Mouse (Mus musculus): ENCODE data around the gene Mtmr1. TPM values are rescaled to one million over a fixed set of nuclear protein-coding genes. Genes with fewer than 3 reads are reported as not detected.
"Not testable (repeated sequence)": the region's sequence is repeated elsewhere in the genome, so short reads cannot be mapped to it uniquely, and the experiment has no call there.

The Mtmr1 gene
- 1 to 10 TPM; 4.1 to 9.1 TPM for polyA plus RNA-seq (2017; shearing (Covaris generic))

DNA sequence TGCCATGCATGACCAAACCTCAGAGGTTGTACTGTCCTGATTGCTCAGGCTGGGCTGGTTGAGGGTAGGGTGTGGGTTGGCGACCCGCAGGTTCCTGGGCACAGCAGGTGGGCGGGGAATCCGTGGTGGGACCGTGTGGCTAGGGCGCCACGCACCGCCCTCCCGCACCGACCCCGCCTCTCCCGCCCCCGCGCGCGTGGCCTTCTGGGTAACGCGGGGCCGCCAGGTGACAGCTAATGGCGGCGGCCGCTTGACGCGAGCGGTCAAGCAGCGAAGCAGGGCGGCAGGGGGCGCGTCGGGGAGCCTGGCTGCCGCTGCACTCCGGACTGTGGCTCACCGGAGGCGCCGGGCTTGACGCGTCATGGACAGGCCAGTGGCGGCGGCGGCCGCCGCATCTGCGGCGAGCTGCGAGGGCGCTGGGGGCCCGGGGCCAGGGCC, at the start of gene Mtmr1:
Gene Mtmr1, plus strand, starts transcription at position 207 of the 438 bp plus-strand sequence.
- ATAC-seq: peak; percentile 63

DNA sequence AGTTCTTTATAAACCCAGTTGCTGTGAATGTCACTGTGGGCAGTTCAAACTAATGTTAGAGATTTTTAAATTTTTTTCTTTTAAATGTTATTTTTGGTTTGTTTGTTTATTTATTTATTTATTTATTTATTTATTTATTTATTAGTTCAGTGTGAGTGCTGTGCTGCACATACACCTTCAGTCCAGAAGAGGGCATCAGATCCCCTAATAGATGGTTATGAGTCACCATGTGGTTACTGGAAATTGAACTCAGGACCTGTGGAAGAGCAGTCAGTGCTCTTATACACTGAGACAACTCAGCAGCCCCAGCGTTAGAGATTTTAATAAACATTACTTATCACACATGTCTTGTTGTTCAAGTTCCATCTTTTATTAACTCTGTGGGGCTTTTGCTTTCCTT, 12.5 kb upstream of the Mtmr1 start:
- ATAC-seq: peak; percentile 61

DNA sequence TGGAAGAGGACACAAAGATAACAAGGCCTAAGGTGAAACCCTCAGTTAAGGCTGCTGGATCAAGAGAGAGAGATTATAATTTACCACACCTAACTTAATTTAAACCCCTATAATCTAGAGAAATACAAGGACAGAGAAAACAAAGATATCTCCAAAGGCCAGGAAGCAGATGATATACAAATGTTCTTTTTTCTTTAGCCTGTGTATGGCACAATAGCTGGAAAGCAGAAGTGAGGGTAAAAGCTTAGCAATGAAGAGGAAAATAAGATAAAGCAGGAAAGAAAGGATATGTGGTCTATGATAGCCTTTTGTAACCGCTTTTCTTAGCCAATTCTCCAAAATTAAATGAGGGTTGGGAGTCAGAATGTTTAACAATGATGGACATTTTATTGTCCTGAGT, 9.2 kb upstream of the Mtmr1 start:
- ATAC-seq: no peak

DNA sequence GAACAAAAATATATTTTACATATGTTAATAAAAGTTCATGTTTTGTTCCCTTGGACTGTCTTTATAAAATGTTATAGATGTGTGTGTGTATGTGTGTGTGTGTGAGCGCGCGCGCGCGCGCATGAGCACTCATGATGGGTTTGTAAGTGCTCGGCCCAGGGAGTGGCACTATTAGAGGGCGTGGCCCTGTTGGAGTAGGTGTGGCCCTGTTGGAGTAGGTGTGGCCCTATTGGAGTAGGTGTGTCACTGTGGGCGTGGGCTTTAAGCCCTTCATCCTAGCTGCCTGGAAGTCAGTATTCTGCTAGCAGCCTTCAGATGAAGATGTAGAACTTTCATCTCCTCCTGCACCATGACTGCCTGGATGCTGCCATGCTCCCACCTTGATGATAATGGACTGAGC, 2.8 kb upstream of the Mtmr1 start:
- not testable (repeated sequence) for ATAC-seq

DNA sequence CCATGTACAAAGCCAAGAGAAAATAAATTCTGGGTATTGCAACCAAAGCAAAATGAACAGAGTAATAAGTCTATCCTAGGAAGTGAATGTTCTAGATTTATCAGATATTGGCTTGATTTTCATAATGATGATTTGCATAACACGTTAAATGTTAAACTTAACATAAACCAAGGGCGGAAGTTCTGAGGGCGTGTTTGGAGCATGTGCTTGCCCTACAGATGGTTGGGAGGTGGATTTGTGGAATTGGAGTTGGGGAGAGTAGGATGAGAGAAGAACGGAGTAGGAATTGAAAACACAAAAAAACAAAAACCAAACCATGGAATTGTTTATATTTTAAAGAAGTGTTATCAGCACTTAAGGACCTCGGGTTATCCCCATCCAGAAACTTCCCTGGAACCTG, 498 bp upstream of the Mtmr1 start:
- no peak for ATAC-seq

DNA sequence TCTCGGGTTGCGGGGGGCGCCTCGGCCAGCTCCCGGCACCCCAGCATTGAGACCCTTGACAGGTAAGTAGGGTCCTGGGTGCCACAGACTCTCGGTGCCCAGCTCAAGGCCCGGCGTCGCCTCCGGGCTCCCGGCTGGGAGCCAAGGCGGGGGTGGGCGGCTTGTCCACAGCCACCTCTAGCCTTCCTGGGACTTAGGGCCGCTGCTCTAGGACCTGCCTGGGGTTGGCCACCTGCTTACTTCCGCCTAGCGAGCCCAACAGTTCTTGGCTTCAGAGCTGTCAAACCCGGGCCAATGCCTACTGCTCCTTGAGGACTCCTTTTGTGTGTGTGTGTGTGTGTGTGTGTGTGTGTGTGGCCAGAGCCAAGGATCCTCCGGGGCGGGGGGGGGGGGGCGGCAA, 451 bp downstream of the Mtmr1 start:
- ATAC-seq: peak; percentile 19

DNA sequence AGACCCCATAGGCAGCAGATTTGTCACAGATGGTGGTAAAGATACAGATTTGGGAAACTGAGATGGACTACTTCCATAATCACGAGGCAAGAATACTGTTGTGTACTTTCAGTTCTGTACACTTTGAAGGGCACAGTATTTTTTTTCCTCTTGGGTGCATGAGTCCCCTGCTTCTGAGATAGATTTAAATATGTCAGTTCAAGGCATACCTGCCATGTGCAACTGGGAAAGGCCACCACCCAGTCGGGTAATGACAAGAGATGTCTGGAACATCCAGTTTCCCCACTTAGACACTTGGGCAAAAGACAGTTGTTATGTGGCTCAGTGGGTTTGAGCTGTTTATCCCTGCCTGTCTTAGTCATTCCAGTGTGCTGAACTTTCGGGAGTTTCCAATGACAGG, 950 bp downstream of the Mtmr1 start:
- ATAC-seq: peak; percentile 30

DNA sequence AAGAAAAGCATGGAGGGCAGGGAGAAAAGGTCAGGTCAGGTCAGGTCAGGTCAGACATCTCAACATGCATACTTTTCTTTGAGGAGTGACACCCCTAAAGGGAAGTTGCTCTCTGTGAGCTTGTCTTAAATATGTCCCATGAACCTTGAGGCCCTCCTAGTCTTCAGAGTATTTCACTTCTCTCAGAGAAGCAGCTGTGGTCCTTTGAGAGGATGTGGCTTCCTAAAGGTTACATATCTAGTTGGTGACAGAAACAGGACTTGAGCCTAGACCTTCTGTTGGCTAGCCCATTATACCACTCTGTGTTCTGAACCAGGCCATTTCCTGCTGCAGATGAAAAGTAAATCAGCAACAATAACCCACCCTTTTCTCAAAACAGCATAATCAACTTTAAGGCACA, 2.4 kb downstream of the Mtmr1 start:
- ATAC-seq: peak; percentile 56

DNA sequence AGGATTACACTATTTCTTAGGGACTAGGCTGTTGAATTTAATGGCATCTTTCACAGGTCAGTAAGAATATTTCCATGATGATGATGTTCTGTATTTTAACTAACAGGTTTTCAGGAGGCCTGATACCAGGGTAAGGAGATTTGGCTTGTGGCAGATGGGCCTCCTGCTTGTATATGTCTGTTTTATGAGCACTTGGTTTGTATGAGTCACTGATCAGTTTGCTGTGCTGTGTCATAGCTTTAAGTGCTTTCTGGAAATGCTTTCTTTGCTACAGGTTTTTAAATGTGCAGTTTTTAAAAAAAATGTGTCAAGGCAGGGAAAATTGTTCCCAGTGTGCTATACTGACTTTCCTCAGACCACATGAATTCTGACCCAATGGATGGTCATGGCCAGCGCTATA, 12.2 kb downstream of the Mtmr1 start:
- no peak for ATAC-seq

DNA sequence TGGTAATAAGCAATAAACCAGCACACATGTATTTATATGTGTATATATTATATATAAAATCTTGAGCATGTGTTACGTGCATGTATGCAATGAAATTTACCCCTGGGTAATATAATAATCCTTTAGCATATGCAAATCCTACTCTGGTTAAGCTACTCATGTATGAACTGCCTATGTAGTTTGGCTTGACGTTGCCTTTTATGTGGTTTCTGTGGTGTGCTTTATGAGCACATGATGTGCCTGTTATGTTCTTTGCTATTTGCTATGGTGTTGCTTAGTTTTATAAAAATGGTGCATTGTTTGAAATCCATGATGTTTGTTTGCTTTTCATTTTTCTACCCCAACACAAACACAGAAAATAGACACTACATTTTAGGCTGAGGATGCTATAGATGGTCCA, 13.9 kb downstream of the Mtmr1 start:
- ATAC-seq: peak; percentile 98

DNA sequence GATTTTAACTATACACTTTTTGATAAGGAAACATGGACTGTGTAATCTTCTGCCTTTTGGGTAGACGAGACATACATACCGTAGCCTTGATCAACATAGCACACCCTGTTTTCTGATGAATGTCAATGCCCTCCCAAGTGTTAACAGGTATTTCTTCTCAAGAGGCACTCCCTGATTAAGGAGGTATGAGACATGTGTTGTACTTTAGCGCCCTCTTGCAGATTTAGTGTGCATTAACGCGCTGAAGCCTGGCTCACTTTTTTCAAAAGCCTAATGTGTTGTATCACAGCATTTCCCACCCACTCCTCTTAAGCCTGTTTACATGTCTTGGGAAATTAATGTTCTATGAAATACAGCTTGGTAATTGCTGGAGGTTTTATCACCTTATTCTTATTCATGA, 17.0 kb downstream of the Mtmr1 start:
- peak; percentile 47 for ATAC-seq

DNA sequence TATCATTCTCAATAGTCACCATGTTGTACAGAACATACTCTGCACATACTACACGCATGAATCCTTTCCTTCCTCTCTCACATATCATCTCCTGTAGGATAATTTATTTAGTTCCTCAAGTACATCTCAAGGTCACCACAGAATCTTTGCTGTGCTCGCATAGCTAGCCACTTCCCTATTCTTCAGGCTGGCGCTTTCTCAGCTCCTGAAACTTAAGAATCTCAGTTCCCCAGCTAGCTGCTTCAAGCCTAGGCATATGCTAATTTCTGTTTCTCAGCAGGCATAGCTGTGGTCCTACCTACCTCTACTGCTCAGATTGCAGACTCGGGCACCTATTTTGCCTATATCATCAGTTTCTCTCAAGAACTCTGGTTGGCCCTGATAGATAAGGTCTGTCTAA, 31.8 kb downstream of the Mtmr1 start:
- no peak for ATAC-seq

DNA sequence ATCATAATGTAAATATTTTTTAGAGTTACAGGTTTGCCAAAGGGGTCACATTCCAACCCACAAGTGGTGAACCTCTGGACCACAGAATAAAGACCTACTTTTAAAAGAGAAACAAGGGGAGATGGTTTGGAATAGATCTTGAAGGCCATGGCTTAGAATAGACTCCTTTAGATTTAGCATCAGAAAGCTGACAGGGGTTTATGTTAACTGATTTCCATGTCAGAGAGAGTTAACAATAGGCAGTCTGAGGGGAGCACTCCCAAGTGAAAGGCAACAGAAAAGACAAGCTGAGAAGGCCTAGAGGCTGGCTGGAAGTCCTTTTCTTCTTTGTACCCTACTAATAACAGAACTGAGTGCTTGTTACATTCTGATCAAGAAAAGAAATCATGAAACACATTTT, 41.7 kb downstream of the Mtmr1 start:
- no peak for ATAC-seq

DNA sequence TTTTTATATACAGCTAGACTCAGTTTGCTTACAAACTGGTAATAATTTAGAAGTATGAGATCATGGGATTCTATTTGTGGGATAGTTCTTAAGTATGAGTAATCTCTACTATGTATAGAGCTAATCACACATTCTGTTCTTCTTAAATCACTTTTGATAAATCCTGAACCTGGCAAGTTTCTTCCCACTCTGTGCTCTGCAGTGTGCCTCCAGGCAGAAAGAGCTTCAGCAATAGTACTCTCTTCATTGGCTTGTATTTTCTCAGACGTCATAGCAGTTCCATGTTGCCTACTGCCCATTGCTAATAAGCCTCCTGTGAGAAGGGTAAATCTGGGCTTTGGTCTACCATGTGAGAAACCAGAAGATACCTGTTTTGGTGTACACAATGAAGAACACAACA, 43.8 kb downstream of the Mtmr1 start:
- no peak for ATAC-seq

DNA sequence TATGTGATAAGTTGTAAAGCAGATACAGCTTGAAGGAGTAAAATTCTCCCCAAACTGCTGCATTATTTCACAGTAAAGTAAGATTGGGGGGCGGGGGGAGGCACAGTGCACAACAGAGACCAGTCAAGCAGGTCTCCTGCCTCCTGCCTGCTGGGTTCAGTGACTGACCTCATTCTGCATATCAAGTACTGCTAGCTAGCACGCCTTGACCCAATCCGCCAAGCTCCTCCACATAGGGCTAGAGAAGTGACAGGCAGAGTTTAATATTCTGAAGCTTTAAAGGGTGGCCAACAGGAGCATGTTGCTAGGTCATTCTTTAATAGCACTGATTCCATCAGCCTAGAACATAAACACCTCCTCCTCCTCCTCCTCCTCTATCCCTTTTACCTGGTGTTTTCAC, 48.2 kb downstream of the Mtmr1 start:
- ATAC-seq: no peak

DNA sequence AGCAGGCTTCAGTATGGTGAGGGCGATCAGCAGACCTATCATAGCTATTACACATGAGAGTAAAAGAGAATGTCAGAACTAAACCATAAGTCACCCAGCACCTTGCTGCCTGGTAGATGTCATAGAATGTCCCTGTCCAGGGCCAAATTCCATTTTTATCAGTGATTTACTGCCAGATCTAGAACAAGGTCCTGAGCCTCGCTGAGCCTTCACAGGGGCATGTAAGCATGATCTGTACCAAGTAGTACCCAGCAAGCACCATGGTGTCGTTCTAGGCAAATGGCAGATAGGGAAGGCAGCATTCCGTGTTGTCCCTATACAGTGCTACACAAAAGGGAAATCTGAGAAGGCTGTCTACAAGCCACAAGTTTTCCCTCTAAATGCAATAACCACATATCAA, 49.1 kb downstream of the Mtmr1 start:
- ATAC-seq: no peak

DNA sequence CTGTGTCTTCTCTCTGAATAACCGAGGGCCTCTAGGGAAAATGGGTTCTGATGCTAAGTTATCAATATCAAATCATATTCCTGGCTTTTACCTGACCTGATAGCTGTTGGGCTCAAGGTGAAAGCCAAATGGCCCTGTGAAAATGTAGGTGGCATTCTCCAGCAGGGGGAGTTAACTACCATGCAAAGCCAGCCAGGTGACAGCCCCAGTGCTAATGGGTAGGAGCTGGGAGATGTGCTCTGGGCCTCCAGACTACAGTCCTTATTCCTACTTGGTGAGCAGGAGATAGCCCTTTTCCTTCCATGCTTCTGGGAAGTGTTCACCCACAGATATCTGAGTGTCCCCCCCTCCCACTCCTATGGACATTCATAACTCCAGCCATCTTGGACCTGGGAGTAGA, 60.3 kb downstream of the Mtmr1 start:
- no peak for ATAC-seq

DNA sequence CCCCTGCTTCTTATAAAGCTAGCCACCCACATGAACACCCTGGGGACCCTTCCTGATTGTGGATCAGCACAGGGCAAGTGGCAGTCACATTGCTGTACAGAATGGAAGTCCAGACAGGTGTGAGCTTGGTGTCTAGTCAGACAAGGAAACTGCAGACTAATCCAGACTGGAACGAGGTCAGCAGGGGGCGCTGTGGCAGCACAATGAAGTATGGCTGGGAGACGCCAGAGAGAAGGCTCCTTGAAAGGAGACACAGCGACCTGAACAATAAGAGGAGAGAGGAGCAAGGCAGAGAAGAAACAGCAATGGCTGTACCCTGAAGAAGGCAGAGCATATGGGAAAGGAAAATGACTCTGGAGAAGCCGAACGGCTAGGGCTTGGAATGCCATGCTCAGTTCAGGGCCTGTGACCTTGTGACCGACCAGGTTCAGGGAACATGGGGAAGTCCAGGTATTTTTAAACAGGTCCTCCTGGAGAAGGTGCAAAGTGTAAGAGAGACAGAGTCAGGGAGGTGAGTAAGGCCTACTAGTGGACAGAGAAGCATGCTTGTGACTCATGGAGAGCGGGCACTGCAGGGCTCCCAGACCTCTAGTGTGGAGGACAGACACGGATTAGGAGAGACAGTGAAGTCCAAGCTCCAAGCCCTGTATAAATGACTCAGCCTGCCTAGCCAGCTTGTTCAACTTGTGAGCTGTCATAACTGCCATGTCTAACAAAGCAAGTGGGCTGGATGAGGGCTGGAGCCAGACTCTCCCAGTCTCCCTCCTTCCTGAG, 61.4 kb downstream of the Mtmr1 start:
- peak; percentile 57 for ATAC-seq

DNA sequence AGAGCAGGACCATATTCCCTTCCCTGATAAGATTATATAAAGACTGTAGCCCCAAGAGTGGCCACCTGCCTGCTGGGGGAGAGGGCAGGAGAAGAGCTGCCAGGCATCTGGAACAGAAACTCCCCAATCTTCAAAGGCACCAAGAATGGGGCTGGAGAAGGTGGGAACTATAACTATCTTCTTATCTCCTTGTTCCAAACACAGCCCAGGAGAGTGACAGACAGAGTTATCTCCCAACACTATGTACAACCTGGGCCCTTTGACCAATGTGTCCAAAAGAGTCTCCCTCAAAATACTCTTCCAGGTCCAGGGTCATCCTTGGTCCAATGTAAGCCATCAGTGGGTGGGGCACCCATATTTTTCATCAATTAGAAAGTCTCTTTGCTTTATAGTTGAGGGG, 62.9 kb downstream of the Mtmr1 start:
- ATAC-seq: no peak

DNA sequence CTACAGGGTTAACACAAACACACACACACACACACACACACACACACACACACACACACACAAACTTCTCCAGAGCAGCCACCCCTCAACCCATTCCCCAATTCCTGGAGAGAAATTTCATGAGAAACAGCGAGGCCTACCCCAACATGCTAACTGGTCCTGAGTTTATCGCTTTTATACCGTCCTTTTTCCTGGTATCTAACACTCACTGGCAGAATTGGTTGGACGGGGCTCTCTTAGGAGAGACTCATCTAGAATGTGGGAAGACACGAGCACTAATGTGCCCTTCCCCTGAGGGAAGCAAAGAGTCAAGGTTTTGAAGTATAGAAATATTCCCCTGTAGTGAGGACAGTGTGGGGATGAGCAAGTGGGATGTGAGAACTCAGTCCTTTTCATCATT, 66.3 kb downstream of the Mtmr1 start:
- ATAC-seq: no peak

DNA sequence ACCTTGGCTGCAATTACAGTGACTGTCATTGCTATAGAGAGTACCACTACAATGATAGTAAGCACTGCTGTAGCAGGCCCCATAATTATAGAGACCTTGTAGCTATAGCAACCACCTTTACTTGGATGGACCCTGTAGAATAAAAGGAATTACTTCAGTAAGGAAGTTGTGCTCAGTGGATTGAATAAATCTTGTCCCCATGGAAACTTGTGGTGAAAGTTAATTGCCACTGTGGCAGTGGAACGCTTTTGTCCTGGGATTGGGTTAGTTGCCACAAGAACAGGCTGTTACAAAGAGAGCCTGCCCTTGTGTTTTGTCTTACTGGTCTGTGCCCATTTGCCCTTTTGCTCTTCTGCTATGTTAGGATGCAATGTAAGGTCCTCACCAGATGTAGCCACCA, 69.9 kb downstream of the Mtmr1 start:
- ATAC-seq: no peak

DNA sequence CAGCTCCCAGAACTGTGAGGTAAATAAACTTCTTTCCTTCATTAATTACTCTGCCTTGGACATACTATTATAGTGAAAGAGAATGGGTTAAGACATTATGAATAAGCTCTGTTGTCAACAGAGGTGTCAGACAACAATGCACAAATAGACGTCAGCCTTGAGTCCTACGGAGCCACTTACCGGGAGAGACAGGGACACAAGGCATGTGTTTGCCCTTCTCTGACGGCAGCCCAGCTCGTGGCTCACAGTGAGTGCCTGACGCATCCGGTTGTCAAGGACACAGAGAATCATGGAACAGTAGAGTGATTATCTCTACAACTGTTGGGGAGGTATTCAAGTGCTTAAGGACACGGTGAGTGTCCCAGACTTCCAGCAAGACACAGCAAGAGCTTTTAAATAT, 70.3 kb downstream of the Mtmr1 start:
- no peak for ATAC-seq

DNA sequence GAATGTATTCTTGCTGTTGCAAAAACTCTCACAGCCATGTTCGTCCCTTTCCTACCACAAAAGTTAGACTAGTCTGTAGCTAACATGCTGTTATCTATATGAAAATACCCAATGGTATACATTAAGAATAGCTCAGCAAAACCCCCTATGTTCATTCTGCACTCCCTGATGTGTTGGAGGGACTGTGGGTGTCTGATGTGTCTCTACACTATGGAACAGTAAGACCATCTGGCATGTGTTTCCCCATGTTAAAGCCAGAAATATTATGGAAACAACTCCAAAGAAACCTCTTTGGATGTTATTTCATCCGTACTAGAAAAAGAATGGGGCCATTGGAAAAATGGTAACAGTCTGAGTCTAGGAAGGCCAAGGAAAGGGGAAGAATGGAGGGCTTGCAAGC, 71.0 kb downstream of the Mtmr1 start:
- ATAC-seq: no peak

DNA sequence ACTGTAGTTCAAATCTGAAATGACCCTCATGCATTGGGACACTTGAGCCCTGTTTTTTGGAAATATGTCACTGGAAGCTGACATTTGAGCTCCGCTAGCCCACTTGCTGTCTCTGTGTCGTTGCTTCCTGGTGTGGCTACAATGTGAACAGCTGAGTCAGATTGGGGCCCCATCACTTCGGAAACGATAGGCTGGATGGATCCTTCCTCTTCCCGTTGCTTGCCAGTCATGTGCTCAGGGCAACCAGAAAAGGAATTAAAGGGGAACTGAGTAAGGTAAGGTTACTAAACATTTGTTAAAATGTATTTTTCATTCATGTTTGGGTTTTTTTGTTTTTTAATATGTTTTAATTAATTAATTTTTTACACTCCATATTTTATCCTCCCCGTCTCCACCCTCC, 74.9 kb downstream of the Mtmr1 start:
- ATAC-seq: no peak

DNA sequence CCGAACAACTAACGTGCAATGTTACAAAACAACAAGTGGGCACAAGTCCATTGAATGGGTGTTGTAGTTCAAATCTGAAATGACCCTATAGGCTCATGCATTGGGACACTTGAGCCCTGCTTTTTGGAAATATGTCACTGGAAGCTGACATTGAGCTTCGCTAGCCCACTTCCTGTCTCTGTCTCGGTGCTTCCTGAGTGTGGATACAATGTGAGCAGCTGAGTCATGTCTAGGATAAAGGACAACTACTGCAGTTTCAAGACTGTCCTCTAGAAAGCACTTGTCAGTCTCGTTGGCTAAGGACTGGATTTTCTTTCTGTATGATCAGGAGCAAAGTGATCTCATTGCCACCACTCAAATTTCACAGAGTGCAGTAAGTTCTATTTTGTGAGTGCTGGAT, 78.4 kb downstream of the Mtmr1 start:
- no peak for ATAC-seq

Measured in CD4-positive, CD25-positive, alpha-beta regulatory T cell, adult 4 months (primary cell).